Mouse (Mus musculus): ENCODE measurements around the gene Spout1.

DNA sequence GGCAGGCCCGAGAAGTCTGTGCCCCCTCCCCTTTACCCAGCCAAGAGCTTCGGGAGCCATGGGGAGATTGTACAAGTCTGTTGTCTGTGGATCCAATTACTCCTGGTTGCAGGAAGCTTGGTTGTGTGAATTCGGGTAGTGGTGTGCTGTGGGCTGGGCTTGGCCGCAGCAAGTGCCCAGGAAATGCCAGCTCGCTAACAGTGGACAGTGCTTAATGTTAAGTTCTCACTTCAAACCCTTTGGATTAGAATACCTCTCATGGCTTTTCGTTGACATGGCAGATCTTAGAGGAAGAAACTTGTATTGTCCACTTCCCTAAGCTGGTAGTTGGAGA is 43.9 kb downstream of the Spout1 start:
- TF ChIP-seq CTCF (IDR thresholded peaks at IDR 0.05; ENCODE audit: low read depth) (no peak), EP300 (IDR thresholded peaks at IDR 0.05; ENCODE audit: low read depth) (no peak)

All from liver, postnatal 0 days (tissue).